17 mouse cellular contexts compared by ENCODE assay signal in genomic region chr17:68793741-68794140, GRCm38 (mm10). TPM values are rescaled to one million over a fixed set of nuclear protein-coding genes. Genes with fewer than 3 reads are reported as not detected.
"Had no signal": no experiment of that assay in that cellular context is flagged by ENCODE, and none has a peak within 500 bp of the region (broad histone marks: within the 10 kb centered on the region; RNA-seq: fewer than 3 reads in every experiment).

No protein-coding gene starts in this region.

- DNase-seq: cerebellum, adult 9-11 months; cerebellum, postnatal 36 days; embryo, embryonic 11 days; forebrain, postnatal 0 days; gastrocnemius, adult 2 months; gastrocnemius, postnatal 10 days; gastrocnemius, postnatal 14 days; gastrocnemius, postnatal 25 days; heart, adult 11 months; heart, adult 18-20 months; heart, adult 2 months had no signal

- ATAC-seq: forebrain, embryonic 13.5 days; forebrain, embryonic 14.5 days; forebrain, embryonic 15.5 days; forebrain, embryonic 16.5 days; forebrain, postnatal 0 days had no signal

RNA-seq across cellular contexts. Expression of gene Tmem200c, which starts 32.7 kb away (rescaled TPM):
- total RNA-seq: common myeloid progenitor, adult 5-6 weeks; granulocyte monocyte progenitor cell, adult 5-6 weeks had no signal
